Mouse (Mus musculus) embryonic facial prominence, embryonic 14.5 days (tissue): Measurements from ENCODE around the gene Syt10. TPM values are rescaled to one million over a fixed set of nuclear protein-coding genes. Genes with fewer than 3 reads are reported as not detected.
"Not testable (repeated sequence)": the region's sequence is repeated elsewhere in the genome, so short reads cannot be mapped to it uniquely, and the experiment has no call there.

Experiments used
- ATAC-seq: fragments of 200-750 bp; cut with Nextera tagmentation; 2 replicates; pipeline ENCODE4 v1.8.0; 2017; ENCODE audit warnings: low read depth, moderate number of reproducible peaks, moderate TSS enrichment
- DNase-seq: peaks from one replicate; pipeline ENCODE4 v3.0.0-alpha.2; 2015; ENCODE audit warnings: low spot score
- H3K27ac ChIP-seq: fragments of 300-500 bp; sonication (generic); replicated peaks from 2 replicates; pipeline ENCODE4 v1.5.1; 2014; ENCODE audit warnings: low read depth, mild to moderate bottlenecking, low read length, moderate library complexity
- H3K27me3 ChIP-seq: fragments of 300-500 bp; sonication (generic); replicated peaks from 2 replicates; pipeline ENCODE4 v1.6.1; 2014; ENCODE audit warnings: low read length; ENCODE audit not compliant: control insufficient read depth, insufficient read depth
- H3K36me3 ChIP-seq: fragments of 300-500 bp; sonication (generic); 2 replicates; pipeline ENCODE4 v1.6.1; 2014; ENCODE audit warnings: low read length, mixed read lengths; ENCODE audit not compliant: control insufficient read depth, insufficient read depth
- H3K4me1 ChIP-seq: fragments of 300-500 bp; sonication (generic); 2 replicates; pipeline ENCODE4 v1.6.1; 2014; ENCODE audit warnings: antibody characterized with exemption, low read length; ENCODE audit not compliant: control insufficient read depth, insufficient read depth
- H3K4me2 ChIP-seq: fragments of 300-500 bp; sonication (generic); 2 replicates; pipeline ENCODE4 v1.6.1; 2014; ENCODE audit warnings: low read depth, mild to moderate bottlenecking, low read length, moderate library complexity, mixed read lengths
- H3K4me3 ChIP-seq: fragments of 300-500 bp; sonication (generic); 2 replicates; pipeline ENCODE4 v1.5.1; 2014; ENCODE audit warnings: low read depth, mild to moderate bottlenecking, low read length
- H3K9ac ChIP-seq: fragments of 300-500 bp; sonication (generic); 2 replicates; pipeline ENCODE4 v1.6.1; 2014; ENCODE audit warnings: low read depth, mild to moderate bottlenecking, low read length, moderate library complexity, mixed read lengths
- H3K9me3 ChIP-seq: fragments of 300-500 bp; sonication (generic); 2 replicates; pipeline ENCODE4 v1.6.1; 2016; ENCODE audit warnings: low read length; ENCODE audit not compliant: control insufficient read depth
- WGBS: fragments of 180-500 bp; shearing (Covaris S2); extraction: QIAGEN DNeasy Blood & Tissue Kit; methylation state at CpG from one replicate; pipeline ENCODE4 v1.1.7; 2014; 5-methylcytosine and 5-hydroxymethylcytosine counted together
- polyA plus RNA-seq: library from polyadenylated mRNA; unstranded; fragments of >200 nt; fragmentation: Nextera tagmentation; extraction: Ambion mirVana; gene quantifications from 2 replicates; pipeline ENCODE4 v1.2.1, GENCODE M21; 2014

Syt10 gene
- polyA plus RNA-seq = 0.35 TPM in 2 replicates

- Histone ChIP-seq H3K27me3 (peaks cover 40% of the 10 kb centered on the region), H3K4me2 (peak within 1 kb of the TSS; percentile 88), H3K9ac (peak within 1 kb of the TSS; percentile 19; the same call in 1 of the 2 replicates), H3K27ac (no peak within 1 kb of the TSS), H3K36me3 (no peaks in the 10 kb centered on the region), H3K9me3 (no peaks in the 10 kb centered on the region), H3K4me1 (no peaks in the 10 kb centered on the region), H3K4me3 (peak within 1 kb of the TSS; percentile 48)
- under 1% methylated on average over 45 of the region's 53 CpGs for WGBS
- 0 out of 2 replicates have a peak, but pooled peaks have one; percentile 50 for ATAC-seq
- DNase-seq = peak; percentile 31
These were observed at the start of gene Syt10 for GRCm38 (mm10) chr15:89841364-89842017. Gene Syt10 (minus strand): TSS chr15:89841860.

- Histone ChIP-seq H3K9me3 (no peaks in the 10 kb centered on the region), H3K9ac (no peak overlapping the region), H3K27ac (no peak overlapping the region), H3K4me1 (no peaks in the 10 kb centered on the region), H3K36me3 (no peaks in the 10 kb centered on the region), H3K4me3 (no peak overlapping the region), H3K4me2 (no peak overlapping the region), H3K27me3 (no peaks in the 10 kb centered on the region)
- DNase-seq (no peak), ATAC-seq (no peak)
- 95% methylated on average over 2 of the region's 2 CpGs for WGBS
These were observed 42.1 kb upstream of the Syt10 start for GRCm38 (mm10) chr15:89883799-89884198.

- DNase-seq = no peak
- H3K27ac ChIP-seq = no peak overlapping the region
- no peak overlapping the region for H3K9ac ChIP-seq
- no peak overlapping the region for H3K4me2 ChIP-seq
- no peaks in the 10 kb centered on the region for H3K36me3 ChIP-seq
- H3K4me1 ChIP-seq = no peaks in the 10 kb centered on the region
- WGBS = 84% methylated on average over 2 of the region's 2 CpGs
- no peak overlapping the region for H3K4me3 ChIP-seq
- no peaks in the 10 kb centered on the region for H3K27me3 ChIP-seq
- ATAC-seq = no peak
- H3K9me3 ChIP-seq = no peaks in the 10 kb centered on the region
These were observed 37.3 kb upstream of the Syt10 start for GRCm38 (mm10) chr15:89878981-89879380.

- Histone ChIP-seq H3K4me3 (no peak overlapping the region), H3K9ac (no peak overlapping the region), H3K36me3 (no peaks in the 10 kb centered on the region), H3K4me2 (no peak overlapping the region), H3K27me3 (no peaks in the 10 kb centered on the region), H3K4me1 (no peaks in the 10 kb centered on the region), H3K9me3 (no peaks in the 10 kb centered on the region), H3K27ac (no peak overlapping the region)
- peak; percentile 34 for DNase-seq
- WGBS = 52% methylated on average over 10 of the region's 10 CpGs
- no peak for ATAC-seq
These were observed 25.6 kb downstream of the Syt10 start for GRCm38 (mm10) chr15:89816098-89816497.

- ATAC-seq (no peak), DNase-seq (no peak)
- Histone ChIP-seq H3K4me2 (no peak overlapping the region), H3K27ac (no peak overlapping the region), H3K4me1 (no peaks in the 10 kb centered on the region), H3K4me3 (no peak overlapping the region), H3K36me3 (no peaks in the 10 kb centered on the region), H3K9ac (no peak overlapping the region), H3K27me3 (no peaks in the 10 kb centered on the region), H3K9me3 (no peaks in the 10 kb centered on the region)
- 90% methylated on average over 3 of the region's 3 CpGs for WGBS
These were observed 37.2 kb downstream of the Syt10 start for GRCm38 (mm10) chr15:89804478-89804877.

GRCm38 (mm10) chr15:89779928-89780327 lies 61.7 kb downstream of the Syt10 start:
- H3K9ac ChIP-seq = no peak overlapping the region
- no peaks in the 10 kb centered on the region for H3K9me3 ChIP-seq
- H3K27ac ChIP-seq = no peak overlapping the region
- 80% methylated on average over 9 of the region's 9 CpGs for WGBS
- H3K36me3 ChIP-seq = no peaks in the 10 kb centered on the region
- no peak overlapping the region for H3K4me3 ChIP-seq
- no peaks in the 10 kb centered on the region for H3K27me3 ChIP-seq
- no peaks in the 10 kb centered on the region for H3K4me1 ChIP-seq
- DNase-seq (no peak), ATAC-seq (no peak)
- no peak overlapping the region for H3K4me2 ChIP-seq

GRCm38 (mm10) chr15:89766016-89766415 lies 75.6 kb downstream of the Syt10 start:
- not testable (repeated sequence) for H3K9me3 ChIP-seq, H3K27me3 ChIP-seq, H3K36me3 ChIP-seq, H3K9ac ChIP-seq, H3K4me1 ChIP-seq, DNase-seq, H3K4me3 ChIP-seq, H3K4me2 ChIP-seq, H3K27ac ChIP-seq, ATAC-seq
- 89% methylated on average over 11 of the region's 13 CpGs for WGBS

- no peaks in the 10 kb centered on the region for H3K27me3 ChIP-seq
- WGBS = 59% methylated on average over 3 of the region's 3 CpGs
- H3K9ac ChIP-seq = no peak overlapping the region
- no peak for ATAC-seq
- no peaks in the 10 kb centered on the region for H3K4me1 ChIP-seq
- peaks cover 7% of the 10 kb centered on the region; the same call in 1 of the 2 replicates for H3K9me3 ChIP-seq
- DNase-seq = peak; percentile 7
- H3K4me2 ChIP-seq = no peak overlapping the region
- H3K36me3 ChIP-seq = no peaks in the 10 kb centered on the region
- no peak overlapping the region for H3K27ac ChIP-seq
- no peak overlapping the region for H3K4me3 ChIP-seq
These were observed 108.0 kb downstream of the Syt10 start for GRCm38 (mm10) chr15:89733611-89734010.
